ENCODE assay signal across 11 mouse cellular contexts in genomic region chr4:100728896-100729479, GRCm38 (mm10). TPM values are rescaled to one million over a fixed set of nuclear protein-coding genes. Genes with fewer than 3 reads are reported as not detected.
DNase-seq lines count a peak whose midpoint lies in the region; ATAC-seq and TF ChIP-seq lines count a peak whose summit lies in the region.
"Had no signal": no experiment of that assay in that cellular context is flagged by ENCODE, and none has a peak within 500 bp of the region (broad histone marks: within the 10 kb centered on the region; RNA-seq: fewer than 3 reads in every experiment).

No protein-coding gene starts in this region.

- no peak for ATAC-seq in liver, postnatal 0 days
- no peak for ATAC-seq in liver, embryonic 11.5 days (replicated peaks; ENCODE audit: low FRiP score)

- no peak overlapping the region for H3K4me3 ChIP-seq in gastrocnemius, adult 2 months
- no peak overlapping the region for H3K4me3 ChIP-seq in liver, postnatal 0 days (ENCODE audit: low read depth, low read length)
- H3K4me3 ChIP-seq in liver, embryonic 11.5 days (ENCODE audit: low read depth, low read length): no peak overlapping the region
- H3K4me3 ChIP-seq in midbrain, embryonic 10.5 days: no peak overlapping the region
- H3K4me3 ChIP-seq: myocyte had no signal

- DNase-seq in gastrocnemius, adult 2 months: no peak
- no peak for DNase-seq in gastrocnemius, postnatal 36 days
- DNase-seq in liver, postnatal 0 days: no peak
- no peak for DNase-seq in liver, embryonic 11.5 days (ENCODE audit: low spot score)
- DNase-seq in embryo, embryonic 11.5 days (ENCODE audit: low read depth, low spot score): peak; percentile 4
- DNase-seq in lung, postnatal 25 days (ENCODE audit: low spot score): peak; percentile 38
- DNase-seq in right cerebral cortex, adult 18-20 months: no peak
- DNase-seq in midbrain, embryonic 10.5 days (ENCODE audit: low spot score): no peak
- DNase-seq: gastrocnemius, postnatal 10 days had no signal

- no peaks in the 10 kb centered on the region for H3K4me1 ChIP-seq in liver, postnatal 0 days (ENCODE audit: insufficient read depth)
- no peaks in the 10 kb centered on the region for H3K4me1 ChIP-seq in liver, embryonic 11.5 days (replicated peaks; ENCODE audit: control insufficient read depth, insufficient read depth, low read length)
- peaks cover 22% of the 10 kb centered on the region for H3K4me1 ChIP-seq in midbrain, embryonic 10.5 days

- H3K27me3 ChIP-seq in liver, postnatal 0 days (ENCODE audit: insufficient read depth, low read length): no peaks in the 10 kb centered on the region
- H3K27me3 ChIP-seq in liver, embryonic 11.5 days (replicated peaks; ENCODE audit: control insufficient read depth, insufficient read depth, low read length): no peaks in the 10 kb centered on the region
- no peaks in the 10 kb centered on the region for H3K27me3 ChIP-seq in midbrain, embryonic 10.5 days (ENCODE audit: low read depth, poor library complexity, severe bottlenecking)

- no peaks in the 10 kb centered on the region for H3K9me3 ChIP-seq in liver, postnatal 0 days (ENCODE audit: low read length)
- no peaks in the 10 kb centered on the region for H3K9me3 ChIP-seq in liver, embryonic 11.5 days (ENCODE audit: control insufficient read depth, low read length)
- no peaks in the 10 kb centered on the region for H3K9me3 ChIP-seq in midbrain, embryonic 10.5 days (replicated peaks)
- H3K9me3 ChIP-seq: G1E had no signal

- no peak overlapping the region for H3K4me2 ChIP-seq in liver, postnatal 0 days (ENCODE audit: low read depth, low read length)
- no peak overlapping the region for H3K4me2 ChIP-seq in liver, embryonic 11.5 days

- TF ChIP-seq EP300 in liver, postnatal 0 days (IDR thresholded peaks at IDR 0.05; ENCODE audit: low read depth): no peak

- peak; percentile 63 for TF ChIP-seq CTCF in gastrocnemius, adult 2 months (IDR thresholded peaks at IDR 0.05)
- peak; percentile 52 for TF ChIP-seq CTCF in liver, postnatal 0 days (IDR thresholded peaks at IDR 0.05; ENCODE audit: low read depth)

- intact Hi-C loops in gastrocnemius, adult 2 months (cut with DNase I): loop anchor here (10.0 kb wide), 1 partner anchor 144 kb away; no protein-coding TSS in a partner anchor
- intact Hi-C loops in gastrocnemius, postnatal 36 days (cut with DNase I): loop anchor here (2.0 kb wide), 1 partner anchor 258 kb away; no protein-coding TSS in a partner anchor

- H3K9ac ChIP-seq in liver, postnatal 0 days (replicated peaks): no peak overlapping the region
- H3K9ac ChIP-seq in liver, embryonic 11.5 days (ENCODE audit: low read depth, low read length): no peak overlapping the region

- no peaks in the 10 kb centered on the region for H3K36me3 ChIP-seq in liver, postnatal 0 days (replicated peaks; ENCODE audit: insufficient read depth, low read length)
- no peaks in the 10 kb centered on the region for H3K36me3 ChIP-seq in liver, embryonic 11.5 days (ENCODE audit: control insufficient read depth, insufficient read depth, low read length)
- H3K36me3 ChIP-seq in midbrain, embryonic 10.5 days: no peaks in the 10 kb centered on the region
- H3K36me3 ChIP-seq: G1E had no signal

- WGBS in liver, postnatal 0 days (ENCODE audit: insufficient replicate concordance): 58% methylated on average over 5 of the region's 5 CpGs
- 75% methylated on average over 5 of the region's 5 CpGs for WGBS in liver, embryonic 11.5 days
- 78% methylated on average over 5 of the region's 5 CpGs for WGBS in midbrain, embryonic 10.5 days

- H3K27ac ChIP-seq in gastrocnemius, adult 2 months: no peak overlapping the region
- no peak overlapping the region for H3K27ac ChIP-seq in liver, postnatal 0 days (ENCODE audit: low read depth)
- H3K27ac ChIP-seq in liver, embryonic 11.5 days (ENCODE audit: low read depth, low read length): no peak overlapping the region
- H3K27ac ChIP-seq in midbrain, embryonic 10.5 days (replicated peaks): no peak overlapping the region

RNA-seq across cellular contexts. Expression of gene Cachd1, which starts 47.5 kb away (rescaled TPM):
- total RNA-seq in gastrocnemius, adult 2 months (2021): 1 to 10 TPM; 2.6 to 4.2 TPM
- 1 to 10 TPM; 4.4 to 4.5 TPM for total RNA-seq in gastrocnemius, postnatal 36 days (2021)
- 4.0 and 4.2 TPM in 2 replicates for polyA plus RNA-seq in liver, postnatal 0 days (2015; fragmentation: Nextera tagmentation; extraction: Ambion mirVana)
- 10.0 and 12.1 TPM in 2 replicates for polyA plus RNA-seq in liver, embryonic 11.5 days (2014; fragmentation: Nextera tagmentation; extraction: Ambion mirVana)
- polyA plus RNA-seq in midbrain, embryonic 10.5 days (2016; fragmentation: Nextera tagmentation; extraction: Ambion mirVana): 34.8 and 42.7 TPM in 2 replicates

Comparison
In these comparisons a context has a peak if more than half of its experiments do, and no peak if none do; other contexts are left out.
1. DNase-seq: peak in embryo, embryonic 11.5 days (single experiment) and lung, postnatal 25 days (single experiment); none in gastrocnemius, adult 2 months (single experiment), gastrocnemius, postnatal 36 days (0 of 2), liver, postnatal 0 days (single experiment), liver, embryonic 11.5 days (single experiment), right cerebral cortex, adult 18-20 months (single experiment) and midbrain, embryonic 10.5 days (single experiment).